Mouse (Mus musculus): ENCODE results near the gene C330007P06Rik. TPM values are rescaled to one million over a fixed set of nuclear protein-coding genes. Genes with fewer than 3 reads are reported as not detected.
A peak's percentile ranks its signal among the peaks of the same experiment; 100 is the strongest.

Gene C330007P06Rik
- polyA plus RNA-seq, 1 experiment from 2014 or later, result 15.3 TPM

- Histone ChIP-seq H3K9ac (no peak overlapping the region), H3K4me2 (peak overlapping the region; percentile 34; the same call in 1 of the 2 replicates), H3K4me3 (replicated peaks) (no peak overlapping the region), H3K36me3 (no peaks in the 10 kb centered on the region), H3K4me1 (replicated peaks) (peaks cover 9% of the 10 kb centered on the region), H3K27ac (no peak overlapping the region), H3K9me3 (replicated peaks) (no peaks in the 10 kb centered on the region), H3K27me3 (no peaks in the 10 kb centered on the region)
- DNase-seq (peak; percentile 52), ATAC-seq (ENCODE audit: low read depth) (no peak)
- 24% methylated on average over 19 of the region's 19 CpGs for WGBS (ENCODE audit: insufficient replicate concordance)
Observed at GRCm38 (mm10) chrX:36833397-36834084, 40.4 kb downstream of the C330007P06Rik start.

GRCm38 (mm10) chrX:36831632-36832031, 42.3 kb downstream of the C330007P06Rik start:
- Histone ChIP-seq H3K9me3 (replicated peaks) (no peaks in the 10 kb centered on the region), H3K9ac (no peak overlapping the region), H3K36me3 (no peaks in the 10 kb centered on the region), H3K4me3 (replicated peaks) (no peak overlapping the region), H3K4me2 (no peak overlapping the region), H3K27me3 (no peaks in the 10 kb centered on the region), H3K27ac (no peak overlapping the region), H3K4me1 (replicated peaks) (0 out of 2 replicates have a peak, but pooled peaks cover under 1% of the 10 kb centered on the region)
- no peak for DNase-seq
- no peak for ATAC-seq (ENCODE audit: low read depth)
- 63% methylated on average over 4 of the region's 4 CpGs for WGBS (ENCODE audit: insufficient replicate concordance)

- no peak overlapping the region for H3K27ac ChIP-seq
- no peak for DNase-seq
- H3K4me2 ChIP-seq, result no peak overlapping the region
- no peaks in the 10 kb centered on the region for H3K36me3 ChIP-seq
- no peak for ATAC-seq (ENCODE audit: low read depth)
- H3K4me3 ChIP-seq (replicated peaks), result no peak overlapping the region
- H3K4me1 ChIP-seq (replicated peaks), result no peaks in the 10 kb centered on the region
- H3K9me3 ChIP-seq (replicated peaks), result no peaks in the 10 kb centered on the region
- WGBS (ENCODE audit: insufficient replicate concordance), result 45% methylated on average over 5 of the region's 5 CpGs
- H3K27me3 ChIP-seq, result no peaks in the 10 kb centered on the region
- H3K9ac ChIP-seq, result no peak overlapping the region
Observed at GRCm38 (mm10) chrX:36830271-36830670, 43.6 kb downstream of the C330007P06Rik start.

GRCm38 (mm10) chrX:36826873-36827272, 47.0 kb downstream of the C330007P06Rik start:
- Histone ChIP-seq H3K9me3 (replicated peaks) (no peaks in the 10 kb centered on the region), H3K9ac (no peak overlapping the region), H3K4me2 (no peak overlapping the region), H3K27me3 (no peaks in the 10 kb centered on the region), H3K4me3 (replicated peaks) (no peak overlapping the region), H3K4me1 (replicated peaks) (no peaks in the 10 kb centered on the region), H3K36me3 (no peaks in the 10 kb centered on the region), H3K27ac (no peak overlapping the region)
- no peak for ATAC-seq (ENCODE audit: low read depth)
- 76% methylated on average over 5 of the region's 5 CpGs for WGBS (ENCODE audit: insufficient replicate concordance)
- no peak for DNase-seq

- Histone ChIP-seq H3K27ac (no peak overlapping the region), H3K27me3 (no peaks in the 10 kb centered on the region), H3K4me1 (replicated peaks) (no peaks in the 10 kb centered on the region), H3K9ac (no peak overlapping the region), H3K36me3 (no peaks in the 10 kb centered on the region), H3K4me2 (no peak overlapping the region), H3K4me3 (replicated peaks) (no peak overlapping the region), H3K9me3 (replicated peaks) (no peaks in the 10 kb centered on the region)
- 37% methylated on average over 2 of the region's 2 CpGs for WGBS (ENCODE audit: insufficient replicate concordance)
- DNase-seq (no peak), ATAC-seq (ENCODE audit: low read depth) (no peak)
Observed at GRCm38 (mm10) chrX:36825032-36825431, 48.9 kb downstream of the C330007P06Rik start.

- Histone ChIP-seq H3K4me2 (no peak overlapping the region), H3K27ac (no peak overlapping the region), H3K9ac (no peak overlapping the region), H3K36me3 (no peaks in the 10 kb centered on the region), H3K9me3 (replicated peaks) (no peaks in the 10 kb centered on the region), H3K4me3 (replicated peaks) (no peak overlapping the region), H3K4me1 (replicated peaks) (no peaks in the 10 kb centered on the region; the same call in 1 of the 2 replicates), H3K27me3 (no peaks in the 10 kb centered on the region)
- 70% methylated on average over 10 of the region's 10 CpGs for WGBS (ENCODE audit: insufficient replicate concordance)
- ATAC-seq (ENCODE audit: low read depth) (no peak), DNase-seq (no peak)
Observed at GRCm38 (mm10) chrX:36823932-36824711, 49.8 kb downstream of the C330007P06Rik start.

- H3K36me3 ChIP-seq, result no peaks in the 10 kb centered on the region
- ATAC-seq (ENCODE audit: low read depth), result peak; percentile 66
- peak; percentile 36 for DNase-seq
Observed at GRCm38 (mm10) chrX:36820201-36820600, 53.7 kb downstream of the C330007P06Rik start.

GRCm38 (mm10) chrX:36819575-36819974, 54.3 kb downstream of the C330007P06Rik start:
- WGBS (ENCODE audit: insufficient replicate concordance), result 47% methylated on average over 4 of the region's 4 CpGs
- no peak for ATAC-seq (ENCODE audit: low read depth)

More at GRCm38 (mm10) chrX:36820201-36820600, 53.7 kb downstream of the C330007P06Rik start:
- WGBS (ENCODE audit: insufficient replicate concordance), result 9% methylated on average over 4 of the region's 4 CpGs
- Histone ChIP-seq H3K9ac (no peak overlapping the region), H3K4me3 (replicated peaks) (no peak overlapping the region), H3K4me2 (no peak overlapping the region), H3K27ac (no peak overlapping the region), H3K9me3 (replicated peaks) (no peaks in the 10 kb centered on the region), H3K27me3 (no peaks in the 10 kb centered on the region), H3K4me1 (replicated peaks) (peaks cover 15% of the 10 kb centered on the region)

GRCm38 (mm10) chrX:36816953-36817441, 56.9 kb downstream of the C330007P06Rik start:
- Histone ChIP-seq H3K27ac (peak overlapping the region; percentile 13), H3K9ac (peak overlapping the region; percentile 43), H3K4me3 (replicated peaks) (peak overlapping the region; percentile 36), H3K9me3 (replicated peaks) (no peaks in the 10 kb centered on the region), H3K36me3 (no peaks in the 10 kb centered on the region), H3K4me2 (peak overlapping the region; percentile 59), H3K4me1 (replicated peaks) (peaks cover 15% of the 10 kb centered on the region), H3K27me3 (no peaks in the 10 kb centered on the region)
- peak; percentile 71 for ATAC-seq (ENCODE audit: low read depth)
- WGBS (ENCODE audit: insufficient replicate concordance), result 13% methylated on average over 10 of the region's 10 CpGs
- DNase-seq, result peak; percentile 11

More at GRCm38 (mm10) chrX:36819575-36819974, 54.3 kb downstream of the C330007P06Rik start:
- Histone ChIP-seq H3K27ac (no peak overlapping the region), H3K9ac (no peak overlapping the region), H3K4me3 (replicated peaks) (no peak overlapping the region), H3K36me3 (no peaks in the 10 kb centered on the region), H3K9me3 (replicated peaks) (no peaks in the 10 kb centered on the region), H3K27me3 (no peaks in the 10 kb centered on the region), H3K4me1 (replicated peaks) (peaks cover 15% of the 10 kb centered on the region), H3K4me2 (no peak overlapping the region)
- DNase-seq, result no peak

- H3K9me3 ChIP-seq (replicated peaks), result no peaks in the 10 kb centered on the region
- no peak overlapping the region for H3K4me3 ChIP-seq (replicated peaks)
- H3K27me3 ChIP-seq, result no peaks in the 10 kb centered on the region
- no peak overlapping the region for H3K9ac ChIP-seq
- no peaks in the 10 kb centered on the region for H3K36me3 ChIP-seq
- H3K4me1 ChIP-seq (replicated peaks), result peaks cover 15% of the 10 kb centered on the region
- peak overlapping the region; percentile 59; the same call in 1 of the 2 replicates for H3K4me2 ChIP-seq
- 43% methylated on average over 8 of the region's 8 CpGs for WGBS (ENCODE audit: insufficient replicate concordance)
- no peak for DNase-seq
- H3K27ac ChIP-seq, result 0 out of 2 replicates have a peak overlapping the region, but pooled peaks have one; percentile 13
- no peak for ATAC-seq (ENCODE audit: low read depth)
Observed at GRCm38 (mm10) chrX:36816368-36816899, 57.5 kb downstream of the C330007P06Rik start.

GRCm38 (mm10) chrX:36815439-36815838, 58.5 kb downstream of the C330007P06Rik start:
- no peaks in the 10 kb centered on the region for H3K9me3 ChIP-seq (replicated peaks)
- DNase-seq, result no peak
- 54% methylated on average over 4 of the region's 4 CpGs for WGBS (ENCODE audit: insufficient replicate concordance)
- H3K4me3 ChIP-seq (replicated peaks), result no peak overlapping the region
- no peaks in the 10 kb centered on the region for H3K36me3 ChIP-seq
- ATAC-seq (ENCODE audit: low read depth), result no peak
- no peak overlapping the region for H3K4me2 ChIP-seq
- no peaks in the 10 kb centered on the region for H3K27me3 ChIP-seq
- H3K9ac ChIP-seq, result no peak overlapping the region
- H3K27ac ChIP-seq, result no peak overlapping the region
- H3K4me1 ChIP-seq (replicated peaks), result peaks cover 15% of the 10 kb centered on the region
